Mouse (Mus musculus) neural tube, embryonic 15.5 days (tissue): ENCODE results near the gene Fam172a. TPM values are rescaled to one million over a fixed set of nuclear protein-coding genes. Genes with fewer than 3 reads are reported as not detected.
A peak's percentile ranks its signal among the peaks of the same experiment; 100 is the strongest.

Source experiments
- ATAC-seq: fragments of 200-750 bp; cut with Nextera tagmentation; 2 replicates; pipeline ENCODE4 v1.8.0; 2017; ENCODE audit warnings: mild to moderate bottlenecking, moderate TSS enrichment, moderate library complexity; ENCODE audit not compliant: low FRiP score
- H3K27ac ChIP-seq: fragments of 300-500 bp; sonication (generic); replicated peaks from 2 replicates; pipeline ENCODE4 v1.5.1; 2015; ENCODE audit warnings: mild to moderate bottlenecking, inconsistent platforms
- H3K27me3 ChIP-seq: fragments of 300-500 bp; sonication (generic); replicated peaks from 2 replicates; pipeline ENCODE4 v1.6.1; 2015; ENCODE audit warnings: inconsistent platforms
- H3K36me3 ChIP-seq: fragments of 300-500 bp; sonication (generic); 2 replicates; pipeline ENCODE4 v1.6.1; 2015; ENCODE audit warnings: inconsistent platforms
- H3K4me1 ChIP-seq: fragments of 300-500 bp; sonication (generic); 2 replicates; pipeline ENCODE4 v1.6.1; 2015; ENCODE audit warnings: inconsistent platforms
- H3K4me2 ChIP-seq: fragments of 300-500 bp; sonication (generic); 2 replicates; pipeline ENCODE4 v1.6.1; 2015; ENCODE audit warnings: inconsistent platforms, mild to moderate bottlenecking, moderate library complexity
- H3K4me3 ChIP-seq: fragments of 300-500 bp; sonication (generic); replicated peaks from 2 replicates; pipeline ENCODE4 v1.5.1; 2015; ENCODE audit warnings: mild to moderate bottlenecking, inconsistent platforms
- H3K9ac ChIP-seq: fragments of 300-500 bp; sonication (generic); replicated peaks from 2 replicates; pipeline ENCODE4 v1.6.1; 2015; ENCODE audit warnings: mild to moderate bottlenecking, inconsistent platforms
- H3K9me3 ChIP-seq: fragments of 300-500 bp; sonication (generic); replicated peaks from 2 replicates; pipeline ENCODE4 v1.6.1; 2016; ENCODE audit warnings: inconsistent platforms
- WGBS: fragments of 180-500 bp; shearing (Covaris S2); methylation state at CpG from one replicate; pipeline ENCODE4 v1.1.7; 2015; ENCODE audit warnings: mixed read lengths; 5-methylcytosine and 5-hydroxymethylcytosine counted together
- polyA plus RNA-seq: library from polyadenylated mRNA; unstranded; fragments of >200 nt; fragmentation: Nextera tagmentation; extraction: Ambion mirVana; gene quantifications from 2 replicates; pipeline ENCODE4 v1.2.1, GENCODE M21; 2015

The Fam172a gene
- polyA plus RNA-seq, 1 experiment from 2014 or later: 39.5 TPM

GRCm38 (mm10) chr13:78090701-78091100, 388.9 kb downstream of the Fam172a start:
- H3K4me3 ChIP-seq: no peak overlapping the region
- H3K4me2 ChIP-seq: no peak overlapping the region
- no peaks in the 10 kb centered on the region for H3K36me3 ChIP-seq
- ATAC-seq: no peak
- no peak overlapping the region for H3K27ac ChIP-seq
- no peak overlapping the region for H3K9ac ChIP-seq
- no peaks in the 10 kb centered on the region for H3K4me1 ChIP-seq
- H3K9me3 ChIP-seq: no peaks in the 10 kb centered on the region
- H3K27me3 ChIP-seq: no peaks in the 10 kb centered on the region

- H3K36me3 ChIP-seq: no peaks in the 10 kb centered on the region
- WGBS: 78% methylated on average over 3 of the region's 3 CpGs
These were observed 390.1 kb downstream of the Fam172a start for GRCm38 (mm10) chr13:78091949-78092348.

GRCm38 (mm10) chr13:78094352-78094751, 392.5 kb downstream of the Fam172a start:
- no peak overlapping the region for H3K4me2 ChIP-seq
- H3K27ac ChIP-seq: no peak overlapping the region
- no peak for ATAC-seq
- WGBS: 88% methylated on average over 2 of the region's 2 CpGs
- H3K4me3 ChIP-seq: no peak overlapping the region
- no peaks in the 10 kb centered on the region for H3K4me1 ChIP-seq
- H3K9me3 ChIP-seq: no peaks in the 10 kb centered on the region
- no peaks in the 10 kb centered on the region for H3K36me3 ChIP-seq
- no peaks in the 10 kb centered on the region for H3K27me3 ChIP-seq
- no peak overlapping the region for H3K9ac ChIP-seq

More at GRCm38 (mm10) chr13:78091949-78092348, 390.1 kb downstream of the Fam172a start:
- no peak overlapping the region for H3K9ac ChIP-seq
- H3K27ac ChIP-seq: no peak overlapping the region
- no peaks in the 10 kb centered on the region for H3K4me1 ChIP-seq
- no peak overlapping the region for H3K4me2 ChIP-seq
- H3K9me3 ChIP-seq: no peaks in the 10 kb centered on the region
- H3K4me3 ChIP-seq: no peak overlapping the region
- no peaks in the 10 kb centered on the region for H3K27me3 ChIP-seq
- no peak for ATAC-seq

GRCm38 (mm10) chr13:78095071-78095973, 393.5 kb downstream of the Fam172a start:
- WGBS: 84% methylated on average over 1 of the region's 1 CpGs

GRCm38 (mm10) chr13:78098858-78099445, 397.1 kb downstream of the Fam172a start:
- Histone ChIP-seq H3K27me3 (no peaks in the 10 kb centered on the region), H3K4me1 (peaks cover 10% of the 10 kb centered on the region), H3K27ac (no peak overlapping the region), H3K9me3 (no peaks in the 10 kb centered on the region), H3K4me3 (no peak overlapping the region), H3K9ac (no peak overlapping the region), H3K36me3 (no peaks in the 10 kb centered on the region), H3K4me2 (no peak overlapping the region)
- ATAC-seq: no peak
- 90% methylated on average over 5 of the region's 5 CpGs for WGBS

More at GRCm38 (mm10) chr13:78095071-78095973, 393.5 kb downstream of the Fam172a start:
- Histone ChIP-seq H3K9ac (no peak overlapping the region), H3K4me2 (no peak overlapping the region), H3K27me3 (no peaks in the 10 kb centered on the region), H3K4me3 (no peak overlapping the region), H3K27ac (no peak overlapping the region), H3K36me3 (no peaks in the 10 kb centered on the region), H3K9me3 (no peaks in the 10 kb centered on the region), H3K4me1 (peaks cover 6% of the 10 kb centered on the region)
- ATAC-seq: no peak

- Histone ChIP-seq H3K9me3 (no peaks in the 10 kb centered on the region), H3K9ac (no peak overlapping the region), H3K36me3 (no peaks in the 10 kb centered on the region), H3K27ac (no peak overlapping the region), H3K4me3 (no peak overlapping the region), H3K4me1 (peaks cover 10% of the 10 kb centered on the region), H3K4me2 (no peak overlapping the region), H3K27me3 (no peaks in the 10 kb centered on the region)
- WGBS: 45% methylated on average over 3 of the region's 3 CpGs
- ATAC-seq: peak; percentile 67; the same call in 1 of the 2 replicates
These were observed 398.1 kb downstream of the Fam172a start for GRCm38 (mm10) chr13:78099746-78100530.

GRCm38 (mm10) chr13:78100664-78101063, 398.8 kb downstream of the Fam172a start:
- peaks cover 10% of the 10 kb centered on the region for H3K4me1 ChIP-seq
- 56% methylated on average over 3 of the region's 3 CpGs for WGBS
- H3K4me3 ChIP-seq: no peak overlapping the region
- no peak overlapping the region for H3K27ac ChIP-seq
- peak; percentile 71 for ATAC-seq
- H3K4me2 ChIP-seq: no peak overlapping the region
- H3K9me3 ChIP-seq: no peaks in the 10 kb centered on the region
- H3K27me3 ChIP-seq: no peaks in the 10 kb centered on the region
- H3K36me3 ChIP-seq: no peaks in the 10 kb centered on the region
- H3K9ac ChIP-seq: no peak overlapping the region

- Histone ChIP-seq H3K4me1 (peaks cover 10% of the 10 kb centered on the region), H3K4me2 (no peak overlapping the region), H3K4me3 (no peak overlapping the region), H3K9ac (no peak overlapping the region), H3K9me3 (no peaks in the 10 kb centered on the region), H3K36me3 (no peaks in the 10 kb centered on the region), H3K27ac (no peak overlapping the region), H3K27me3 (no peaks in the 10 kb centered on the region)
- WGBS: 77% methylated on average over 2 of the region's 2 CpGs
- no peak for ATAC-seq
These were observed 400.5 kb downstream of the Fam172a start for GRCm38 (mm10) chr13:78102337-78102736.

GRCm38 (mm10) chr13:78104851-78105250, 403.0 kb downstream of the Fam172a start:
- Histone ChIP-seq H3K27me3 (no peaks in the 10 kb centered on the region), H3K4me3 (no peak overlapping the region), H3K9ac (no peak overlapping the region), H3K4me2 (no peak overlapping the region), H3K36me3 (no peaks in the 10 kb centered on the region), H3K9me3 (no peaks in the 10 kb centered on the region), H3K27ac (no peak overlapping the region), H3K4me1 (peaks cover 9% of the 10 kb centered on the region)
- WGBS: 86% methylated on average over 3 of the region's 3 CpGs
- no peak for ATAC-seq

- Histone ChIP-seq H3K4me1 (no peaks in the 10 kb centered on the region), H3K9ac (no peak overlapping the region), H3K4me3 (no peak overlapping the region), H3K27me3 (no peaks in the 10 kb centered on the region), H3K9me3 (no peaks in the 10 kb centered on the region), H3K27ac (no peak overlapping the region), H3K36me3 (no peaks in the 10 kb centered on the region), H3K4me2 (no peak overlapping the region)
- 59% methylated on average over 4 of the region's 4 CpGs for WGBS
- no peak for ATAC-seq
These were observed 408.8 kb downstream of the Fam172a start for GRCm38 (mm10) chr13:78110648-78111047.

- Histone ChIP-seq H3K4me3 (no peak overlapping the region), H3K4me1 (no peaks in the 10 kb centered on the region), H3K27me3 (no peaks in the 10 kb centered on the region), H3K27ac (no peak overlapping the region), H3K9ac (no peak overlapping the region), H3K9me3 (no peaks in the 10 kb centered on the region), H3K36me3 (no peaks in the 10 kb centered on the region), H3K4me2 (no peak overlapping the region)
- 83% methylated on average over 4 of the region's 4 CpGs for WGBS
- no peak for ATAC-seq
These were observed 412.1 kb downstream of the Fam172a start for GRCm38 (mm10) chr13:78113978-78114377.
